Mouse (Mus musculus): ENCODE measurements around the gene Oxsr1. TPM values are rescaled to one million over a fixed set of nuclear protein-coding genes. Genes with fewer than 3 reads are reported as not detected.

The Oxsr1 gene
- total RNA-seq, 2 experiments from 2014 or later = 37.8 to 39.9 TPM

Other genes starting within 250 kb of the Oxsr1 start
- gene Plcd1, start 228.9 kb downstream of the Oxsr1 start, total RNA-seq (2021) = 10 to 100 TPM; 14.2 to 18.6 TPM
- gene Dlec1, start 219.9 kb downstream of the Oxsr1 start, total RNA-seq (2021) = under 1 TPM; 0.34 to 0.65 TPM
- 1 to 10 TPM; 1.3 to 2.6 TPM for gene Acaa1b, start 165.3 kb downstream of the Oxsr1 start, total RNA-seq (2021)
- not detected for gene Gm47289, start 163.3 kb downstream of the Oxsr1 start, total RNA-seq (2021)
- not detected for gene Slc22a13, start 113.3 kb downstream of the Oxsr1 start, total RNA-seq (2021)
- 10 to 100 TPM; 81.0 to 81.7 TPM for gene Acaa1a, start 17.2 kb upstream of the Oxsr1 start, total RNA-seq (2021)
- 10 to 100 TPM; 15.7 to 16.4 TPM for gene Myd88, start 19.0 kb upstream of the Oxsr1 start, total RNA-seq (2021)
- gene Xylb, start 35.0 kb upstream of the Oxsr1 start, total RNA-seq (2021) = under 1 TPM; 0.24 to 0.29 TPM
- under 1 TPM in 1 of 2 experiments, not detected in 1; 0.22 TPM for gene Slc22a14, start 43.1 kb upstream of the Oxsr1 start, total RNA-seq (2021)
- gene Acvr2b, start 79.7 kb upstream of the Oxsr1 start, total RNA-seq (2021) = 1 to 10 TPM; 5.7 to 6.7 TPM
- 1 to 10 TPM; 2.4 to 3.2 TPM for gene Exog, start 122.5 kb upstream of the Oxsr1 start, total RNA-seq (2021)